Mouse (Mus musculus) liver, embryonic 11.5 days (tissue): ENCODE measurements around the gene Btbd9. TPM values are rescaled to one million over a fixed set of nuclear protein-coding genes. Genes with fewer than 3 reads are reported as not detected.

Experiments used
- ATAC-seq: fragments of 200-750 bp; cut with Nextera tagmentation; replicated peaks from 2 replicates; pipeline ENCODE4 v1.8.0; 2017; ENCODE audit warnings: moderate number of reproducible peaks, mild to moderate bottlenecking, moderate TSS enrichment, moderate library complexity; ENCODE audit not compliant: low FRiP score
- DNase-seq: peaks from one replicate; pipeline ENCODE4 v3.0.0-alpha.2; 2017; ENCODE audit warnings: low spot score
- H3K27ac ChIP-seq: fragments of 300-500 bp; sonication (generic); 2 replicates; pipeline ENCODE4 v1.5.1; 2014; ENCODE audit warnings: mild to moderate bottlenecking, low read depth, low read length, control low read depth
- H3K27me3 ChIP-seq: fragments of 300-500 bp; sonication (generic); replicated peaks from 2 replicates; pipeline ENCODE4 v1.6.1; 2014; ENCODE audit warnings: low read length, mixed read lengths; ENCODE audit not compliant: control insufficient read depth, insufficient read depth
- H3K36me3 ChIP-seq: fragments of 300-500 bp; sonication (generic); 2 replicates; pipeline ENCODE4 v1.6.1; 2014; ENCODE audit warnings: mild to moderate bottlenecking, low read length, moderate library complexity, mixed read lengths; ENCODE audit not compliant: control insufficient read depth, insufficient read depth
- H3K4me1 ChIP-seq: fragments of 300-500 bp; sonication (generic); replicated peaks from 2 replicates; pipeline ENCODE4 v1.6.1; 2014; ENCODE audit warnings: low read length, mixed read lengths; ENCODE audit not compliant: control insufficient read depth, insufficient read depth
- H3K4me2 ChIP-seq: fragments of 300-500 bp; sonication (generic); 2 replicates; pipeline ENCODE4 v1.6.1; 2014; ENCODE audit warnings: mild to moderate bottlenecking, control low read depth, moderate library complexity
- H3K4me3 ChIP-seq: fragments of 300-500 bp; sonication (generic); 2 replicates; pipeline ENCODE4 v1.5.1; 2014; ENCODE audit warnings: low read depth, low read length, control low read depth
- H3K9ac ChIP-seq: fragments of 300-500 bp; sonication (generic); 2 replicates; pipeline ENCODE4 v1.6.1; 2014; ENCODE audit warnings: low read depth, low read length, control low read depth
- H3K9me3 ChIP-seq: fragments of 300-500 bp; sonication (generic); 2 replicates; pipeline ENCODE4 v1.6.1; 2016; ENCODE audit warnings: low read length, inconsistent platforms, mixed read lengths; ENCODE audit not compliant: control insufficient read depth
- WGBS: fragments of 180-500 bp; shearing (Covaris S2); extraction: QIAGEN DNeasy Blood & Tissue Kit; methylation state at CpG from one replicate; pipeline ENCODE4 v1.1.7; 2014; 5-methylcytosine and 5-hydroxymethylcytosine counted together
- polyA plus RNA-seq: library from polyadenylated mRNA; unstranded; fragments of >200 nt; fragmentation: Nextera tagmentation; extraction: Ambion mirVana; gene quantifications from 2 replicates; pipeline ENCODE4 v1.2.1, GENCODE M21; 2014

Btbd9 gene
- polyA plus RNA-seq, 1 experiment from 2014 or later: 33.4 TPM

GRCm38 (mm10) chr17:30613350-30613749, 37.1 kb upstream of the Btbd9 start:
- DNase-seq: no peak
- Histone ChIP-seq H3K4me2 (peak overlapping the region; percentile 50), H3K27ac (peak overlapping the region; percentile 77), H3K36me3 (no peaks in the 10 kb centered on the region), H3K4me1 (peaks cover 31% of the 10 kb centered on the region), H3K9me3 (no peaks in the 10 kb centered on the region), H3K4me3 (no peak overlapping the region), H3K27me3 (no peaks in the 10 kb centered on the region), H3K9ac (no peak overlapping the region)
- ATAC-seq: peak; percentile 52

DNA sequence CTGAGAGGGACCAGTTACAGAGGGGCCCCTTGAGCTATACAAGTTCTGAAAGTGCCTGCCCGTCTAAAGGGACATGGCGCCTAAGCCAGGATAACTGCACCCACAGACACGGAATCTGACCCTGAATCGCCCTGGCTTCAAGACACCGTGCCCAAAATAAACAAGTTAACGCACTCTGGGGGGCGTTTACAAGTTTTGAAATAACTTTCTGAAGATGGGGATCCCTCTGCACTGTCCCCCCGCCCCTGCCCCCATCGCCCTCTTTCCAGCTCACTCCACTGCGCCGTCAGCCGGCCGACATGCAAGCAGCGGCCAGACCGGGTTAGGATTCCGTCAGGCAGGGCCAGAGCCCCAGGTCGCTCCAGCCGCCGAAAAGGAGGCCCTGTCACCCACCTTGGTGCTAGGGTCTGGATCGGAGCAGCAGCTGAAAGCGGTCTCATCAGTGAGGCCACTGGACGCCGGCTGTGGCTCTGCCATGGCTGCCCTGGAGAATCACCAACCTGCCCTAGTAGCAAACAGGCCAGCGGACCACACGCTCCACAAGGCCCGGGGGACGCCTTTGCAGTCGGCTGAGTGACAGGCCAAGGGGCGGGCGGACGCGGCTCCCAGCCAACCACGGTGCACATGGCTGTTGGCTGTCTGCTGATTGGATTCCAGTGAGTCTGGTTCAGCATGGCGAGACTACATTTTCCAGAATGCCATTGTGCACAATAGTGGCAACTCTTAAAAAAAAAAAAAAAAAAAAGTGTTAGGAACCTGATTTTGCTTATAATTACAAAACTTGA, 36.0 kb upstream of the Btbd9 start:
- Histone ChIP-seq H3K27me3 (no peaks in the 10 kb centered on the region), H3K36me3 (no peaks in the 10 kb centered on the region), H3K9me3 (no peaks in the 10 kb centered on the region), H3K4me3 (peak overlapping the region; percentile 66), H3K9ac (peak overlapping the region; percentile 90), H3K4me2 (peak overlapping the region; percentile 76), H3K4me1 (peaks cover 40% of the 10 kb centered on the region), H3K27ac (peak overlapping the region; percentile 78)
- peak; percentile 97 for ATAC-seq
- WGBS: 0% methylated on average over 34 of the region's 34 CpGs
- DNase-seq: peak; percentile 97

GRCm38 (mm10) chr17:30611221-30612074, 35.2 kb upstream of the Btbd9 start:
- DNase-seq (no peak), ATAC-seq (no peak)
- Histone ChIP-seq H3K4me3 (peak overlapping the region; percentile 66), H3K4me2 (peak overlapping the region; percentile 76), H3K9ac (peak overlapping the region; percentile 90), H3K27me3 (no peaks in the 10 kb centered on the region), H3K9me3 (no peaks in the 10 kb centered on the region), H3K4me1 (peaks cover 41% of the 10 kb centered on the region), H3K27ac (peak overlapping the region; percentile 78), H3K36me3 (no peaks in the 10 kb centered on the region)
- WGBS: 25% methylated on average over 18 of the region's 18 CpGs

GRCm38 (mm10) chr17:30610739-30611138, 34.5 kb upstream of the Btbd9 start:
- WGBS: 76% methylated on average over 1 of the region's 1 CpGs
- ATAC-seq: no peak
- Histone ChIP-seq H3K27ac (no peak overlapping the region), H3K9ac (peak overlapping the region; percentile 90), H3K36me3 (no peaks in the 10 kb centered on the region), H3K27me3 (no peaks in the 10 kb centered on the region), H3K9me3 (no peaks in the 10 kb centered on the region), H3K4me2 (peak overlapping the region; percentile 76), H3K4me3 (peak overlapping the region; percentile 66), H3K4me1 (peaks cover 41% of the 10 kb centered on the region)
- no peak for DNase-seq

- Histone ChIP-seq H3K4me3 (peak overlapping the region; percentile 2; the same call in 1 of the 2 replicates), H3K27ac (no peak overlapping the region)
- WGBS: 88% methylated on average over 5 of the region's 5 CpGs
Observed at GRCm38 (mm10) chr17:30609980-30610307, 33.7 kb upstream of the Btbd9 start.

GRCm38 (mm10) chr17:30609305-30609979, 33.2 kb upstream of the Btbd9 start:
- WGBS: 80% methylated on average over 16 of the region's 16 CpGs
- peak overlapping the region; percentile 2; the same call in 1 of the 2 replicates for H3K4me3 ChIP-seq
- ATAC-seq (no peak), DNase-seq (no peak)
- no peaks in the 10 kb centered on the region for H3K36me3 ChIP-seq
- peaks cover 41% of the 10 kb centered on the region for H3K4me1 ChIP-seq
- H3K9me3 ChIP-seq: no peaks in the 10 kb centered on the region
- H3K9ac ChIP-seq: no peak overlapping the region
- H3K27me3 ChIP-seq: no peaks in the 10 kb centered on the region
- peak overlapping the region; percentile 76 for H3K4me2 ChIP-seq
- no peak overlapping the region for H3K27ac ChIP-seq

More at GRCm38 (mm10) chr17:30609980-30610307, 33.7 kb upstream of the Btbd9 start:
- Histone ChIP-seq H3K9me3 (no peaks in the 10 kb centered on the region), H3K9ac (no peak overlapping the region), H3K36me3 (no peaks in the 10 kb centered on the region), H3K4me2 (peak overlapping the region; percentile 76), H3K4me1 (peaks cover 41% of the 10 kb centered on the region), H3K27me3 (no peaks in the 10 kb centered on the region)
- ATAC-seq (no peak), DNase-seq (no peak)

DNA sequence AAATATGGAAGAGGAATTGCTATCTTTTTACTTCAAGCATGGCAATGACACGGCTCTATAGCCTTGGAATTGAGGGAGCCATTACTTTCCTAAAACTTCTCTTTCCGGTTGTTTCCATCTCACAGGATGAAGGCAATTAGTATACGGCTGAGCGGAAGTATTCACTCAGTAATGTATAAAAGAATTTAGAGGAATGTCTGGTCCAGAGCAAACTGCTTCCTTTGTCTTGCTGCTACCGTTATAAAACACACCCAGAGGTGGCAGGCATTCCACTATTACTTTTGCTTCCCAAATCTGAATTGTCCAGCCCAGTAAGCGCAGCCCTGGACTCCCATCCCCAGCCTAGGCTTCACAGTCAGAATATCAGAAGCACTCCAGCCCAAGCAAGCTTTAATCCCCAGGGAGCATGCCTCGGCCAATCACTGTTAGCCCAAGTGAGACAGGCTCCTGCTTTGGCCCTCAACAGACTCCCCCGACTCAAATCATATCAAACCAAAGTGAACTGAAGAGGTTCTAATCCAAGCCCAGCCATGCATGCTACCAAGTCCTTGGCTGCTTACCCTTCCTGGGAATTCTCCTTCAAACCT, 31.7 kb upstream of the Btbd9 start:
- DNase-seq (no peak), ATAC-seq (no peak)
- Histone ChIP-seq H3K9me3 (no peaks in the 10 kb centered on the region), H3K4me3 (no peak overlapping the region), H3K4me2 (no peak overlapping the region), H3K36me3 (peaks cover 8% of the 10 kb centered on the region; the same call in 1 of the 2 replicates), H3K27me3 (no peaks in the 10 kb centered on the region), H3K9ac (no peak overlapping the region), H3K27ac (no peak overlapping the region), H3K4me1 (peaks cover 31% of the 10 kb centered on the region)
- 87% methylated on average over 8 of the region's 8 CpGs for WGBS

DNA sequence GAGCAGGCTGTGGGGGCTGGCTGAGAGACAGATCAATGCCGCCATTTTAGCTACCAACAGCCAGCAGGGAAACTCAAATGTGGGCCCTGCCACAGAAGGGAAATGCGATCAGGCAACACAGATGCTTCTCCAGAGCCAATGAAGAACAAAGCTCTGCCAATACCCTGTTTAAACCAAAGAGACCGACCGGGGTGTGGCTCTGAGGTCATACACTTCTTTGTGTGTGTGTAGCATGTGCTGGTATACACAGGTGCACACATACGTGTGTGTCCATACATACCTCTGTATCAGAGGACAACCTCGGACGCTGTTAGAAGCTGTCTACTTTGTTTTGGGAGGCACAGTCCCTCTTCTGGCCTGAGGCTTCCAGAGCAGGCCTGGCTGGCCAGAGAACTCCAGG, 31.0 kb upstream of the Btbd9 start:
- 95% methylated on average over 7 of the region's 7 CpGs for WGBS
- no peak for ATAC-seq
- Histone ChIP-seq H3K4me2 (no peak overlapping the region), H3K36me3 (peaks cover 13% of the 10 kb centered on the region), H3K4me3 (no peak overlapping the region), H3K27ac (no peak overlapping the region), H3K9ac (no peak overlapping the region), H3K27me3 (no peaks in the 10 kb centered on the region), H3K9me3 (no peaks in the 10 kb centered on the region), H3K4me1 (peaks cover 27% of the 10 kb centered on the region)
- DNase-seq: no peak
